8 mouse cellular contexts compared by ENCODE assay signal in genomic region chr4:152010091-152010706, GRCm38 (mm10). TPM values are rescaled to one million over a fixed set of nuclear protein-coding genes. Genes with fewer than 3 reads are reported as not detected.
A peak's percentile ranks its signal among the peaks of the same experiment; 100 is the strongest.
DNase-seq lines count a peak whose midpoint lies in the region; ATAC-seq lines count a peak whose summit lies in the region.

No protein-coding gene starts in this region.

- H3K9ac ChIP-seq in limb, embryonic 13.5 days = peak overlapping the region; percentile 83
- peak overlapping the region; percentile 45 for H3K9ac ChIP-seq in midbrain, embryonic 15.5 days

- peak overlapping the region; percentile 89; the same call in 1 of the 2 replicates for H3K27ac ChIP-seq in limb, embryonic 13.5 days
- no peak overlapping the region for H3K27ac ChIP-seq in midbrain, embryonic 15.5 days

- no peaks in the 10 kb centered on the region for H3K9me3 ChIP-seq in erythroblast, embryonic 14.5 days (ENCODE audit: control insufficient read depth, low read length)
- H3K9me3 ChIP-seq in limb, embryonic 13.5 days = no peaks in the 10 kb centered on the region
- no peaks in the 10 kb centered on the region for H3K9me3 ChIP-seq in midbrain, embryonic 15.5 days

- DNase-seq in cerebellum, adult 9-11 months = peak; percentile 64
- DNase-seq in cerebellum, adult 18-20 months = no peak
- DNase-seq in NIH3T3 (ENCODE audit: low read depth) = peak; percentile 86
- DNase-seq in heart, postnatal 4 days = peak; percentile 66

- peaks cover 34% of the 10 kb centered on the region for H3K27me3 ChIP-seq in erythroblast, embryonic 14.5 days (ENCODE audit: control insufficient read depth)
- peaks cover 4% of the 10 kb centered on the region for H3K27me3 ChIP-seq in limb, embryonic 13.5 days
- peaks cover 26% of the 10 kb centered on the region; the same call in 1 of the 2 replicates for H3K27me3 ChIP-seq in midbrain, embryonic 15.5 days (replicated peaks)

- ATAC-seq in limb, embryonic 13.5 days (ENCODE audit: low FRiP score, low read depth) = peak; percentile 38; the same call in 1 of the 2 replicates
- ATAC-seq in midbrain, embryonic 15.5 days (replicated peaks) = no peak
- ATAC-seq in cerebellum, adult (ENCODE audit: insufficient number of reproducible peaks, low FRiP score, low TSS enrichment) = no peak

- peak overlapping the region; percentile 99 for H3K4me2 ChIP-seq in limb, embryonic 13.5 days (replicated peaks)
- peak overlapping the region; percentile 98 for H3K4me2 ChIP-seq in midbrain, embryonic 15.5 days

- H3K4me3 ChIP-seq in erythroblast, embryonic 14.5 days (replicated peaks) = peak overlapping the region; percentile 84
- H3K4me3 ChIP-seq in limb, embryonic 13.5 days = peak overlapping the region; percentile 84
- peak overlapping the region; percentile 69 for H3K4me3 ChIP-seq in midbrain, embryonic 15.5 days

- H3K36me3 ChIP-seq in erythroblast, embryonic 14.5 days (ENCODE audit: control insufficient read depth) = peaks cover 39% of the 10 kb centered on the region
- peaks cover 31% of the 10 kb centered on the region for H3K36me3 ChIP-seq in limb, embryonic 13.5 days
- H3K36me3 ChIP-seq in midbrain, embryonic 15.5 days (replicated peaks) = no peaks in the 10 kb centered on the region

- H3K4me1 ChIP-seq in erythroblast, embryonic 14.5 days (ENCODE audit: control insufficient read depth) = peaks cover 66% of the 10 kb centered on the region
- H3K4me1 ChIP-seq in limb, embryonic 13.5 days = peaks cover 39% of the 10 kb centered on the region
- peaks cover 37% of the 10 kb centered on the region for H3K4me1 ChIP-seq in midbrain, embryonic 15.5 days

- 3% methylated on average over 10 of the region's 10 CpGs for WGBS in limb, embryonic 13.5 days
- WGBS in midbrain, embryonic 15.5 days = 2% methylated on average over 10 of the region's 10 CpGs

RNA-seq across cellular contexts. Expression of gene Klhl21, which starts 1.6 kb away (rescaled TPM):
- polyA plus RNA-seq in erythroblast, embryonic 14.5 days (2012) = 0.97 and 1.1 TPM in 2 replicates
- 10 to 100 TPM; 42.3 to 49.2 TPM for total RNA-seq in heart, postnatal 4 days (2021)
- 14.3 and 14.7 TPM in 2 replicates for polyA plus RNA-seq in limb, embryonic 13.5 days (2015; fragmentation: Nextera tagmentation; extraction: Ambion mirVana)
- polyA plus RNA-seq in midbrain, embryonic 15.5 days (2015; fragmentation: Nextera tagmentation; extraction: Ambion mirVana) = 3.6 and 4.0 TPM in 2 replicates

RNA-seq across cellular contexts. Expression of gene Phf13, which starts 14.1 kb away (rescaled TPM):
- polyA plus RNA-seq in erythroblast, embryonic 14.5 days (2012) = 0.99 and 1.0 TPM in 2 replicates
- total RNA-seq in heart, postnatal 4 days (2021) = 10 to 100 TPM; 14.8 to 15.3 TPM
- 39.2 and 40.8 TPM in 2 replicates for polyA plus RNA-seq in limb, embryonic 13.5 days (2015; fragmentation: Nextera tagmentation; extraction: Ambion mirVana)
- polyA plus RNA-seq in midbrain, embryonic 15.5 days (2015; fragmentation: Nextera tagmentation; extraction: Ambion mirVana) = 22.5 and 22.7 TPM in 2 replicates

RNA-seq across cellular contexts. Expression of gene Zbtb48, which starts 17.3 kb away (rescaled TPM):
- 0.82 and 0.86 TPM in 2 replicates for polyA plus RNA-seq in erythroblast, embryonic 14.5 days (2012)
- 10 to 100 TPM; 10.5 to 11.1 TPM for total RNA-seq in heart, postnatal 4 days (2021)
- 20.7 and 21.4 TPM in 2 replicates for polyA plus RNA-seq in limb, embryonic 13.5 days (2015; fragmentation: Nextera tagmentation; extraction: Ambion mirVana)
- 22.1 and 23.9 TPM in 2 replicates for polyA plus RNA-seq in midbrain, embryonic 15.5 days (2015; fragmentation: Nextera tagmentation; extraction: Ambion mirVana)

RNA-seq across cellular contexts. Expression of gene Thap3, which starts 21.4 kb away (rescaled TPM):
- polyA plus RNA-seq in erythroblast, embryonic 14.5 days (2012) = 1.8 and 2.4 TPM in 2 replicates
- total RNA-seq in heart, postnatal 4 days (2021) = 10 to 100 TPM; 11.7 to 13.4 TPM
- 51.0 and 56.4 TPM in 2 replicates for polyA plus RNA-seq in limb, embryonic 13.5 days (2015; fragmentation: Nextera tagmentation; extraction: Ambion mirVana)
- 38.3 and 39.5 TPM in 2 replicates for polyA plus RNA-seq in midbrain, embryonic 15.5 days (2015; fragmentation: Nextera tagmentation; extraction: Ambion mirVana)

RNA-seq across cellular contexts. Expression of gene Tas1r1, which starts 28.2 kb away (rescaled TPM):
- polyA plus RNA-seq in erythroblast, embryonic 14.5 days (2012) = not detected in 2 replicates
- total RNA-seq in heart, postnatal 4 days (2021) = under 1 TPM; 0.10 to 0.11 TPM
- 1.3 TPM in 2 replicates for polyA plus RNA-seq in limb, embryonic 13.5 days (2015; fragmentation: Nextera tagmentation; extraction: Ambion mirVana)
- polyA plus RNA-seq in midbrain, embryonic 15.5 days (2015; fragmentation: Nextera tagmentation; extraction: Ambion mirVana) = 1.5 and 1.6 TPM in 2 replicates

Comparison
In these comparisons a context has a peak if more than half of its experiments do, and no peak if none do; other contexts are left out.
1. DNase-seq: peak in cerebellum, adult 9-11 months (single experiment), NIH3T3 (single experiment) and heart, postnatal 4 days (single experiment); none in cerebellum, adult 18-20 months (0 of 2).
2. RNA of gene Phf13, which starts 14.1 kb away (polyA plus RNA-seq): 39.2 to 40.8 TPM in limb, embryonic 13.5 days and 22.5 to 22.7 TPM in midbrain, embryonic 15.5 days; 0.99 to 1.0 TPM in erythroblast, embryonic 14.5 days; every median in the first group is over 10 times any median in the second.
3. RNA of gene Zbtb48, which starts 17.3 kb away (polyA plus RNA-seq): 22.1 to 23.9 TPM in midbrain, embryonic 15.5 days and 20.7 to 21.4 TPM in limb, embryonic 13.5 days; 0.82 to 0.86 TPM in erythroblast, embryonic 14.5 days; every median in the first group is over 10 times any median in the second.
4. Peak in every context shown above with its lines, with median percentiles within 50 percentile points of each other: H3K4me3 ChIP-seq.